Mouse (Mus musculus) liver, embryonic 13.5 days (tissue): ENCODE measurements around the gene Gatd1. TPM values are rescaled to one million over a fixed set of nuclear protein-coding genes. Genes with fewer than 3 reads are reported as not detected.

Experiments
- ATAC-seq: fragments of 200-750 bp; cut with Nextera tagmentation; 2 replicates; pipeline ENCODE4 v1.8.0; 2017; ENCODE audit warnings: low read depth, mild to moderate bottlenecking, moderate number of reproducible peaks, moderate library complexity
- DNase-seq: peaks from one replicate; pipeline ENCODE4 v3.0.0; 2022
- H3K27ac ChIP-seq: fragments of 300-500 bp; sonication (generic); 2 replicates; pipeline ENCODE4 v1.5.1; 2015; ENCODE audit warnings: moderate library complexity, mild to moderate bottlenecking, inconsistent platforms
- H3K27me3 ChIP-seq: fragments of 300-500 bp; sonication (generic); 2 replicates; pipeline ENCODE4 v1.6.1; 2015; ENCODE audit warnings: mild to moderate bottlenecking, inconsistent platforms
- H3K36me3 ChIP-seq: fragments of 300-500 bp; sonication (generic); 2 replicates; pipeline ENCODE4 v1.6.1; 2015; ENCODE audit warnings: mild to moderate bottlenecking, inconsistent platforms
- H3K4me1 ChIP-seq: fragments of 300-500 bp; sonication (generic); replicated peaks from 2 replicates; pipeline ENCODE4 v1.6.1; 2015; ENCODE audit warnings: inconsistent platforms
- H3K4me2 ChIP-seq: fragments of 300-500 bp; sonication (generic); 2 replicates; pipeline ENCODE4 v1.6.1; 2015; ENCODE audit warnings: inconsistent platforms, mild to moderate bottlenecking, moderate library complexity
- H3K4me3 ChIP-seq: fragments of 300-500 bp; sonication (generic); replicated peaks from 2 replicates; pipeline ENCODE4 v1.5.1; 2015; ENCODE audit warnings: mild to moderate bottlenecking, inconsistent platforms
- H3K9ac ChIP-seq: fragments of 300-500 bp; sonication (generic); 2 replicates; pipeline ENCODE4 v1.6.1; 2015; ENCODE audit warnings: mild to moderate bottlenecking, inconsistent platforms
- H3K9me3 ChIP-seq: fragments of 300-500 bp; sonication (generic); replicated peaks from 2 replicates; pipeline ENCODE4 v1.6.1; 2016; ENCODE audit warnings: inconsistent platforms
- WGBS: fragments of 180-500 bp; shearing (Covaris S2); methylation state at CpG from one replicate; pipeline ENCODE4 v1.1.7; 2015; ENCODE audit not compliant: insufficient replicate concordance; 5-methylcytosine and 5-hydroxymethylcytosine counted together
- polyA plus RNA-seq: library from polyadenylated mRNA; unstranded; fragments of >200 nt; fragmentation: Nextera tagmentation; extraction: Ambion mirVana; gene quantifications from 2 replicates; pipeline ENCODE4 v1.2.1, GENCODE M21; 2015

Gene Gatd1
- polyA plus RNA-seq, 1 experiment from 2014 or later: 18.1 TPM

GRCm38 (mm10) chr7:141381068-141381835 lies 32.7 kb downstream of the Gatd1 start:
- ATAC-seq (no peak), DNase-seq (no peak)
- H3K27ac ChIP-seq: peak overlapping the region; percentile 23; the same call in 1 of the 2 replicates

GRCm38 (mm10) chr7:141379584-141379983 lies 34.4 kb downstream of the Gatd1 start:
- no peak overlapping the region for H3K4me2 ChIP-seq
- no peaks in the 10 kb centered on the region for H3K9me3 ChIP-seq
- H3K4me3 ChIP-seq: no peak overlapping the region
- no peaks in the 10 kb centered on the region for H3K36me3 ChIP-seq
- DNase-seq (no peak), ATAC-seq (peak; percentile 47)
- H3K9ac ChIP-seq: no peak overlapping the region
- peaks cover 34% of the 10 kb centered on the region for H3K4me1 ChIP-seq
- H3K27me3 ChIP-seq: no peaks in the 10 kb centered on the region
- H3K27ac ChIP-seq: no peak overlapping the region
- WGBS: 45% methylated on average over 4 of the region's 4 CpGs

More at GRCm38 (mm10) chr7:141381068-141381835, 32.7 kb downstream of the Gatd1 start:
- WGBS: 64% methylated on average over 4 of the region's 4 CpGs
- Histone ChIP-seq H3K9me3 (no peaks in the 10 kb centered on the region), H3K4me1 (peaks cover 31% of the 10 kb centered on the region), H3K9ac (no peak overlapping the region), H3K27me3 (no peaks in the 10 kb centered on the region), H3K4me2 (no peak overlapping the region), H3K36me3 (no peaks in the 10 kb centered on the region), H3K4me3 (no peak overlapping the region)

GRCm38 (mm10) chr7:141374399-141374798 lies 39.5 kb downstream of the Gatd1 start:
- no peak overlapping the region for H3K4me3 ChIP-seq
- ATAC-seq (peak; percentile 67; the same call in 1 of the 2 replicates), DNase-seq (no peak)
- 0 out of 2 replicates have a peak overlapping the region, but pooled peaks have one; percentile 29 for H3K27ac ChIP-seq
- peaks cover 33% of the 10 kb centered on the region for H3K4me1 ChIP-seq
- no peaks in the 10 kb centered on the region for H3K9me3 ChIP-seq
- H3K36me3 ChIP-seq: no peaks in the 10 kb centered on the region
- no peak overlapping the region for H3K4me2 ChIP-seq
- H3K27me3 ChIP-seq: no peaks in the 10 kb centered on the region
- no peak overlapping the region for H3K9ac ChIP-seq

GRCm38 (mm10) chr7:141373611-141374010 lies 40.3 kb downstream of the Gatd1 start:
- Histone ChIP-seq H3K4me1 (peaks cover 34% of the 10 kb centered on the region), H3K4me2 (no peak overlapping the region), H3K9me3 (no peaks in the 10 kb centered on the region), H3K36me3 (no peaks in the 10 kb centered on the region), H3K27ac (no peak overlapping the region), H3K4me3 (no peak overlapping the region), H3K27me3 (no peaks in the 10 kb centered on the region), H3K9ac (no peak overlapping the region)
- WGBS: 75% methylated on average over 6 of the region's 6 CpGs
- DNase-seq (no peak), ATAC-seq (no peak)

- ATAC-seq: no peak
- no peak overlapping the region for H3K9ac ChIP-seq
- DNase-seq: no peak
- H3K27ac ChIP-seq: peak overlapping the region; percentile 29
- no peaks in the 10 kb centered on the region for H3K9me3 ChIP-seq
- no peaks in the 10 kb centered on the region for H3K36me3 ChIP-seq
- 45% methylated on average over 6 of the region's 6 CpGs for WGBS
- H3K4me2 ChIP-seq: no peak overlapping the region
- no peak overlapping the region for H3K4me3 ChIP-seq
- H3K4me1 ChIP-seq: peaks cover 38% of the 10 kb centered on the region
- H3K27me3 ChIP-seq: no peaks in the 10 kb centered on the region
Observed at GRCm38 (mm10) chr7:141371942-141372595, 41.9 kb downstream of the Gatd1 start.

- H3K9ac ChIP-seq: no peak overlapping the region
- no peak overlapping the region for H3K4me3 ChIP-seq
- WGBS: 45% methylated on average over 5 of the region's 5 CpGs
- H3K27ac ChIP-seq: peak overlapping the region; percentile 43
- H3K4me1 ChIP-seq: peaks cover 49% of the 10 kb centered on the region
- H3K27me3 ChIP-seq: no peaks in the 10 kb centered on the region
- ATAC-seq: no peak
- no peaks in the 10 kb centered on the region for H3K36me3 ChIP-seq
- DNase-seq: no peak
- H3K9me3 ChIP-seq: no peaks in the 10 kb centered on the region
- H3K4me2 ChIP-seq: no peak overlapping the region
Observed at GRCm38 (mm10) chr7:141369918-141370317, 44.0 kb downstream of the Gatd1 start.

- no peak for DNase-seq
- ATAC-seq: no peak
- Histone ChIP-seq H3K27me3 (0 out of 2 replicates have a peak, but pooled peaks cover 2% of the 10 kb centered on the region), H3K27ac (no peak overlapping the region; the same call in 1 of the 2 replicates), H3K4me1 (peaks cover 60% of the 10 kb centered on the region), H3K4me3 (no peak overlapping the region), H3K4me2 (no peak overlapping the region), H3K36me3 (no peaks in the 10 kb centered on the region), H3K9me3 (no peaks in the 10 kb centered on the region), H3K9ac (no peak overlapping the region)
- WGBS: 74% methylated on average over 4 of the region's 4 CpGs
Observed at GRCm38 (mm10) chr7:141367358-141367757, 46.6 kb downstream of the Gatd1 start.

GRCm38 (mm10) chr7:141365049-141365445 lies 48.9 kb downstream of the Gatd1 start:
- Histone ChIP-seq H3K9me3 (no peaks in the 10 kb centered on the region), H3K4me1 (peaks cover 50% of the 10 kb centered on the region), H3K36me3 (no peaks in the 10 kb centered on the region), H3K27me3 (peaks cover 25% of the 10 kb centered on the region), H3K9ac (peak overlapping the region; percentile 59), H3K4me3 (no peak overlapping the region), H3K27ac (peak overlapping the region; percentile 97), H3K4me2 (peak overlapping the region; percentile 55)
- 50% methylated on average over 3 of the region's 3 CpGs for WGBS
- DNase-seq: no peak
- ATAC-seq: no peak

- Histone ChIP-seq H3K9me3 (no peaks in the 10 kb centered on the region), H3K4me1 (peaks cover 44% of the 10 kb centered on the region), H3K27ac (peak overlapping the region; percentile 97), H3K4me3 (peak overlapping the region; percentile 18; the same call in 1 of the 2 replicates), H3K27me3 (peaks cover 30% of the 10 kb centered on the region), H3K36me3 (no peaks in the 10 kb centered on the region), H3K4me2 (peak overlapping the region; percentile 55), H3K9ac (peak overlapping the region; percentile 59)
- DNase-seq (peak; percentile 74), ATAC-seq (peak; percentile 95)
- WGBS: 32% methylated on average over 5 of the region's 5 CpGs
Observed at GRCm38 (mm10) chr7:141364349-141365048, 49.4 kb downstream of the Gatd1 start.

GRCm38 (mm10) chr7:141363752-141364125 lies 50.2 kb downstream of the Gatd1 start:
- no peak overlapping the region for H3K4me3 ChIP-seq
- DNase-seq (no peak), ATAC-seq (peak; percentile 57)
- H3K4me2 ChIP-seq: peak overlapping the region; percentile 23
- peak overlapping the region; percentile 59 for H3K9ac ChIP-seq
- H3K9me3 ChIP-seq: no peaks in the 10 kb centered on the region
- peak overlapping the region; percentile 97 for H3K27ac ChIP-seq
- H3K4me1 ChIP-seq: peaks cover 42% of the 10 kb centered on the region
- H3K27me3 ChIP-seq: peaks cover 32% of the 10 kb centered on the region
- H3K36me3 ChIP-seq: no peaks in the 10 kb centered on the region
- WGBS: 37% methylated on average over 2 of the region's 2 CpGs

- no peak overlapping the region for H3K4me3 ChIP-seq
- H3K36me3 ChIP-seq: no peaks in the 10 kb centered on the region
- peak overlapping the region; percentile 23 for H3K4me2 ChIP-seq
- H3K27me3 ChIP-seq: peaks cover 32% of the 10 kb centered on the region
- H3K4me1 ChIP-seq: peaks cover 39% of the 10 kb centered on the region
- peak overlapping the region; percentile 97 for H3K27ac ChIP-seq
- H3K9me3 ChIP-seq: no peaks in the 10 kb centered on the region
- ATAC-seq (peak; percentile 66), DNase-seq (peak; percentile 74)
- 50% methylated on average over 4 of the region's 4 CpGs for WGBS
- H3K9ac ChIP-seq: peak overlapping the region; percentile 59
Observed at GRCm38 (mm10) chr7:141363106-141363751, 50.7 kb downstream of the Gatd1 start.
